Mouse (Mus musculus) liver, postnatal 0 days (tissue): ENCODE measurements around the gene Fhdc1. TPM values are rescaled to one million over a fixed set of nuclear protein-coding genes. Genes with fewer than 3 reads are reported as not detected.

Experiments used
- ATAC-seq: fragments of 200-750 bp; cut with Nextera tagmentation; 2 replicates; pipeline ENCODE4 v1.8.0; 2017; ENCODE audit warnings: mild to moderate bottlenecking, moderate library complexity
- DNase-seq: peaks from one replicate; pipeline ENCODE4 v3.0.0-alpha.2; 2016
- H3K27ac ChIP-seq: fragments of 300-500 bp; sonication (generic); 2 replicates; pipeline ENCODE4 v1.5.1; 2014; ENCODE audit warnings: antibody characterized with exemption, moderate library complexity, mild to moderate bottlenecking, low read depth
- H3K27me3 ChIP-seq: fragments of 300-500 bp; sonication (generic); 2 replicates; pipeline ENCODE4 v1.6.1; 2014; ENCODE audit warnings: low read length, control low read depth, mixed read lengths; ENCODE audit not compliant: insufficient read depth
- H3K36me3 ChIP-seq: fragments of 300-500 bp; sonication (generic); replicated peaks from 2 replicates; pipeline ENCODE4 v1.6.1; 2014; ENCODE audit warnings: mild to moderate bottlenecking, control low read depth, low read length, moderate library complexity, mixed read lengths; ENCODE audit not compliant: insufficient read depth
- H3K4me1 ChIP-seq: fragments of 300-500 bp; sonication (generic); 2 replicates; pipeline ENCODE4 v1.6.1; 2014; ENCODE audit warnings: antibody characterized with exemption, mild to moderate bottlenecking, control low read depth; ENCODE audit not compliant: insufficient read depth
- H3K4me2 ChIP-seq: fragments of 300-500 bp; sonication (generic); 2 replicates; pipeline ENCODE4 v1.6.1; 2014; ENCODE audit warnings: low read depth, mild to moderate bottlenecking, low read length, moderate library complexity, mixed read lengths
- H3K4me3 ChIP-seq: fragments of 300-500 bp; sonication (generic); 2 replicates; pipeline ENCODE4 v1.5.1; 2014; ENCODE audit warnings: low read depth, low read length
- H3K9ac ChIP-seq: fragments of 300-500 bp; sonication (generic); replicated peaks from 2 replicates; pipeline ENCODE4 v1.6.1; 2014; ENCODE audit warnings: mild to moderate bottlenecking, moderate library complexity
- H3K9me3 ChIP-seq: fragments of 300-500 bp; sonication (generic); 2 replicates; pipeline ENCODE4 v1.6.1; 2016; ENCODE audit warnings: mild to moderate bottlenecking, control low read depth, low read length, mixed read lengths
- CTCF ChIP-seq: sonication (generic); IDR thresholded peaks from 2 replicates; pipeline ENCODE4 v1.5.1; 2016; ENCODE audit warnings: antibody characterized with exemption, low read depth
- EP300 ChIP-seq: IDR thresholded peaks from 2 replicates; pipeline ENCODE4 v1.6.1; 2016; ENCODE audit warnings: antibody characterized with exemption, low read depth, mild to moderate bottlenecking
- WGBS: fragments of 180-500 bp; shearing (Covaris S2); extraction: QIAGEN DNeasy Blood & Tissue Kit; methylation state at CpG from one replicate; pipeline ENCODE4 v1.1.7; 2014; ENCODE audit not compliant: insufficient replicate concordance; 5-methylcytosine and 5-hydroxymethylcytosine counted together
- polyA plus RNA-seq: library from polyadenylated mRNA; unstranded; fragments of >200 nt; fragmentation: Nextera tagmentation; extraction: Ambion mirVana; gene quantifications from 2 replicates; pipeline ENCODE4 v1.2.1, GENCODE M21; 2015

Gene Fhdc1
- polyA plus RNA-seq, 1 experiment from 2014 or later, result 19.1 TPM

GRCm38 (mm10) chr3:84460499-84460898 lies 19.7 kb downstream of the Fhdc1 start:
- TF ChIP-seq CTCF (no peak), EP300 (no peak)
- H3K9ac ChIP-seq, result peak overlapping the region; percentile 49
- DNase-seq (no peak), ATAC-seq (no peak)
- no peaks in the 10 kb centered on the region for H3K27me3 ChIP-seq
- peaks cover 24% of the 10 kb centered on the region for H3K36me3 ChIP-seq
- H3K9me3 ChIP-seq, result no peaks in the 10 kb centered on the region
- H3K4me3 ChIP-seq, result 0 out of 2 replicates have a peak overlapping the region, but pooled peaks have one; percentile 5
- peak overlapping the region; percentile 51 for H3K4me2 ChIP-seq
- WGBS, result 22% methylated on average over 3 of the region's 3 CpGs
- H3K27ac ChIP-seq, result peak overlapping the region; percentile 87
- peaks cover 41% of the 10 kb centered on the region for H3K4me1 ChIP-seq

GRCm38 (mm10) chr3:84455733-84456417 lies 24.4 kb downstream of the Fhdc1 start:
- Histone ChIP-seq H3K27ac (peak overlapping the region; percentile 98), H3K4me1 (peaks cover 40% of the 10 kb centered on the region), H3K36me3 (peaks cover 30% of the 10 kb centered on the region), H3K9me3 (no peaks in the 10 kb centered on the region), H3K4me2 (peak overlapping the region; percentile 65), H3K4me3 (peak overlapping the region; percentile 20), H3K27me3 (no peaks in the 10 kb centered on the region), H3K9ac (peak overlapping the region; percentile 68)
- WGBS, result 26% methylated on average over 12 of the region's 12 CpGs
- ATAC-seq (peak; percentile 85), DNase-seq (peak; percentile 60)
- TF ChIP-seq EP300 (peak; percentile 99), CTCF (no peak)

GRCm38 (mm10) chr3:84450651-84451050 lies 29.6 kb downstream of the Fhdc1 start:
- WGBS, result 71% methylated on average over 3 of the region's 3 CpGs
- ATAC-seq, result peak; percentile 37
- H3K9ac ChIP-seq, result no peak overlapping the region
- peaks cover 64% of the 10 kb centered on the region for H3K36me3 ChIP-seq
- no peak overlapping the region for H3K4me3 ChIP-seq
- TF ChIP-seq CTCF (no peak), EP300 (no peak)
- H3K4me2 ChIP-seq, result no peak overlapping the region
- no peaks in the 10 kb centered on the region for H3K27me3 ChIP-seq
- no peak overlapping the region for H3K27ac ChIP-seq
- no peak for DNase-seq
- peaks cover 15% of the 10 kb centered on the region for H3K4me1 ChIP-seq
- H3K9me3 ChIP-seq, result no peaks in the 10 kb centered on the region

- WGBS, result 82% methylated on average over 9 of the region's 9 CpGs
- peaks cover 3% of the 10 kb centered on the region; the same call in 1 of the 2 replicates for H3K27me3 ChIP-seq
- H3K36me3 ChIP-seq, result peaks cover 71% of the 10 kb centered on the region
- H3K27ac ChIP-seq, result no peak overlapping the region
- H3K9me3 ChIP-seq, result no peaks in the 10 kb centered on the region
- TF ChIP-seq EP300 (no peak), CTCF (no peak)
- H3K4me3 ChIP-seq, result no peak overlapping the region
- 0 out of 2 replicates have a peak, but pooled peaks cover 2% of the 10 kb centered on the region for H3K4me1 ChIP-seq
- H3K9ac ChIP-seq, result no peak overlapping the region
- DNase-seq (no peak), ATAC-seq (no peak)
- H3K4me2 ChIP-seq, result no peak overlapping the region
Observed at GRCm38 (mm10) chr3:84449015-84449414, 31.2 kb downstream of the Fhdc1 start.

GRCm38 (mm10) chr3:84447803-84448202 lies 32.4 kb downstream of the Fhdc1 start:
- H3K9ac ChIP-seq, result no peak overlapping the region
- peaks cover 62% of the 10 kb centered on the region for H3K36me3 ChIP-seq
- H3K4me3 ChIP-seq, result no peak overlapping the region
- no peak for TF ChIP-seq EP300
- no peak for TF ChIP-seq CTCF
- H3K27me3 ChIP-seq, result peaks cover 3% of the 10 kb centered on the region; the same call in 1 of the 2 replicates
- H3K4me2 ChIP-seq, result no peak overlapping the region
- WGBS, result 91% methylated on average over 5 of the region's 5 CpGs
- no peak for DNase-seq
- no peaks in the 10 kb centered on the region for H3K9me3 ChIP-seq
- H3K4me1 ChIP-seq, result no peaks in the 10 kb centered on the region
- H3K27ac ChIP-seq, result no peak overlapping the region
- ATAC-seq, result no peak

- DNase-seq, result no peak
- H3K9ac ChIP-seq, result no peak overlapping the region
- no peaks in the 10 kb centered on the region for H3K9me3 ChIP-seq
- TF ChIP-seq EP300 (no peak), CTCF (no peak)
- no peak overlapping the region for H3K4me2 ChIP-seq
- H3K27ac ChIP-seq, result no peak overlapping the region
- no peak for ATAC-seq
- 51% methylated on average over 9 of the region's 9 CpGs for WGBS
- peaks cover 56% of the 10 kb centered on the region for H3K36me3 ChIP-seq
- peaks cover 3% of the 10 kb centered on the region; the same call in 1 of the 2 replicates for H3K27me3 ChIP-seq
- H3K4me3 ChIP-seq, result no peak overlapping the region
- no peaks in the 10 kb centered on the region for H3K4me1 ChIP-seq
Observed at GRCm38 (mm10) chr3:84445838-84446237, 34.4 kb downstream of the Fhdc1 start.
